Mouse (Mus musculus): ENCODE data around the gene Fgf15. TPM values are rescaled to one million over a fixed set of nuclear protein-coding genes. Genes with fewer than 3 reads are reported as not detected.
A peak's percentile ranks its signal among the peaks of the same experiment; 100 is the strongest.
"Not testable (repeated sequence)": the region's sequence is repeated elsewhere in the genome, so short reads cannot be mapped to it uniquely, and the experiment has no call there.

Gene Fgf15
- polyA plus RNA-seq, 1 experiment from 2014 or later, result 0.42 TPM

GRCm38 (mm10) chr7:144894706-144895105 lies 1.6 kb upstream of the Fgf15 start:
- Histone ChIP-seq H3K27me3 (replicated peaks; ENCODE audit: control insufficient read depth, insufficient read depth, low read length) (peaks cover 56% of the 10 kb centered on the region), H3K4me1 (ENCODE audit: control insufficient read depth, insufficient read depth, low read length) (peaks cover 5% of the 10 kb centered on the region), H3K27ac (replicated peaks; ENCODE audit: low read depth, low read length) (no peak overlapping the region), H3K9me3 (ENCODE audit: control insufficient read depth, low read length) (no peaks in the 10 kb centered on the region), H3K36me3 (ENCODE audit: control insufficient read depth, insufficient read depth, low read length) (no peaks in the 10 kb centered on the region), H3K4me2 (ENCODE audit: low read depth, low read length) (peak overlapping the region; percentile 87), H3K4me3 (ENCODE audit: low read depth, low read length) (no peak overlapping the region; the same call in 1 of the 2 replicates), H3K9ac (ENCODE audit: low read depth, low read length) (no peak overlapping the region)
- ATAC-seq (ENCODE audit: low read depth) (no peak), DNase-seq (ENCODE audit: low spot score) (no peak)
- WGBS, result 11% methylated on average over 4 of the region's 4 CpGs

- H3K9me3 ChIP-seq (ENCODE audit: control insufficient read depth, low read length), result no peaks in the 10 kb centered on the region
Observed at GRCm38 (mm10) chr7:144895305-144896111, 823 bp upstream of the Fgf15 start.

GRCm38 (mm10) chr7:144898506-144898905 lies 2.2 kb downstream of the Fgf15 start:
- Histone ChIP-seq H3K27ac (replicated peaks; ENCODE audit: low read depth, low read length) (no peak overlapping the region), H3K9ac (ENCODE audit: low read depth, low read length) (no peak overlapping the region), H3K4me1 (ENCODE audit: control insufficient read depth, insufficient read depth, low read length) (peaks cover 5% of the 10 kb centered on the region), H3K4me2 (ENCODE audit: low read depth, low read length) (no peak overlapping the region), H3K36me3 (ENCODE audit: control insufficient read depth, insufficient read depth, low read length) (no peaks in the 10 kb centered on the region), H3K4me3 (ENCODE audit: low read depth, low read length) (no peak overlapping the region; the same call in 1 of the 2 replicates), H3K27me3 (replicated peaks; ENCODE audit: control insufficient read depth, insufficient read depth, low read length) (peaks cover 54% of the 10 kb centered on the region), H3K9me3 (ENCODE audit: control insufficient read depth, low read length) (no peaks in the 10 kb centered on the region)
- WGBS, result 38% methylated on average over 6 of the region's 6 CpGs
- no peak for DNase-seq (ENCODE audit: low spot score)
- no peak for ATAC-seq (ENCODE audit: low read depth)

More at GRCm38 (mm10) chr7:144895305-144896111, 823 bp upstream of the Fgf15 start:
- peak overlapping the region; percentile 44 for H3K4me3 ChIP-seq (ENCODE audit: low read depth, low read length)
- peak overlapping the region; percentile 56 for H3K9ac ChIP-seq (ENCODE audit: low read depth, low read length)
- no peak overlapping the region for H3K27ac ChIP-seq (replicated peaks; ENCODE audit: low read depth, low read length)
- H3K36me3 ChIP-seq (ENCODE audit: control insufficient read depth, insufficient read depth, low read length), result no peaks in the 10 kb centered on the region
- DNase-seq (ENCODE audit: low spot score) (peak; percentile 87), ATAC-seq (ENCODE audit: low read depth) (peak; percentile 85)
- H3K27me3 ChIP-seq (replicated peaks; ENCODE audit: control insufficient read depth, insufficient read depth, low read length), result peaks cover 54% of the 10 kb centered on the region
- peaks cover 5% of the 10 kb centered on the region for H3K4me1 ChIP-seq (ENCODE audit: control insufficient read depth, insufficient read depth, low read length)
- peak overlapping the region; percentile 87 for H3K4me2 ChIP-seq (ENCODE audit: low read depth, low read length)
- under 1% methylated on average over 37 of the region's 37 CpGs for WGBS

DNA sequence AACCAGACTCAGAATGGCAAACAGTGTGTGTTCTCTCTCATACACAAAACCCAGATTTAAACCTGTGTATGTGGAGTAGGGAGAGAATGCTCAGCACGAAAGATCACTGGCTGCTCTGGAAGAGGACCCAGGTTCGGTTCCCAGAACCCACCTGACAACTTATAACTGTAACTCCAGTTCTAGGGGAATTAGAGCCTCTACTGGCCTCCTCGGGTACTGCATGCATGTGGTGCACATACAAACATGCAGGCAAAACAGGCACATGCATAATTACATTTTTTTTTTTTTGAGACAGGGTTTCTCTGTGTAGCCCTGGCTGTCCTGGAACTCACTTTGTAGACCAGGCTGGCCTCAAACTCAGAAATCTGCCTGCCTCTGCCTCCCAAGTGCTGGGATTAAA lies 9.2 kb downstream of the Fgf15 start:
- WGBS, result 92% methylated on average over 3 of the region's 3 CpGs
- H3K27ac ChIP-seq (replicated peaks; ENCODE audit: low read depth, low read length), result not testable (repeated sequence)

DNA sequence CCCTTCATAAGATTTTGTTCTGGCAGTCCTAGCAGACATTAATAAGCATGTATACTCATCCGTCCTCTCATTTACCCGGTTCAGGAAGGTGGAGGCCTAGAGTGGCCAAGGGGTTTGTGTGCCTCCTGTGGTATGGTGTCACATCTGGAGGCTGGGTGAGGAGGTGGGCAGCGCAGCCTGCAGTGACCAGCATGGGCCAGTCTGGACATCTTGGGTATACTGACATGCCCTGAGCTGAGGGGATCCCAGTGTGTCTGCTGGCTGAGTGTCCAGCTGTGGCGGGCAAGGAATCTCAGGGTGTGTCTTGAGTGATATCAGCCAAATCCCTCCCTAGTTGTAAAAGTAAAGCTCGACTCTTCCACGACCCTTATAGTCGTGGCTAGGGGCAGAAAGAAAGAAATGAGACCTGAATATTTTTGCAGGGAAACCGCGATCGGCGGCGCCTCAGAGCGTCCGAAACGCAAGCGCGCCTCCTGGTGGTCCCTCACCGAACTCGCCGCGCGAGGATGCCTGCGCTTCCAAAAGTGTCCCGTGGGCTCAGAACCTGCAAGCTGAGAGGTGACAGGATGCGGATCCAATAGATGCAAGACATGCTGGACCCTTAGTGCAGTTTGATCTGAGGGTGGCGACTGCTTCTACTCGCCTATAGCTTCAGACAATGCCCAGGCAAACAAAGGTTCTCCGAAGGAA lies 10.5 kb downstream of the Fgf15 start:
- no peaks in the 10 kb centered on the region; the same call in 1 of the 2 replicates for H3K27me3 ChIP-seq (replicated peaks; ENCODE audit: control insufficient read depth, insufficient read depth, low read length)
- 11% methylated on average over 28 of the region's 28 CpGs for WGBS
- no peak overlapping the region for H3K27ac ChIP-seq (replicated peaks; ENCODE audit: low read depth, low read length)
- no peaks in the 10 kb centered on the region for H3K4me1 ChIP-seq (ENCODE audit: control insufficient read depth, insufficient read depth, low read length)
- DNase-seq (ENCODE audit: low spot score) (peak; percentile 54), ATAC-seq (ENCODE audit: low read depth) (peak; percentile 34)
- H3K9ac ChIP-seq (ENCODE audit: low read depth, low read length), result peak overlapping the region; percentile 40; the same call in 1 of the 2 replicates
- no peaks in the 10 kb centered on the region for H3K36me3 ChIP-seq (ENCODE audit: control insufficient read depth, insufficient read depth, low read length)
- 0 out of 2 replicates have a peak overlapping the region, but pooled peaks have one; percentile 3 for H3K4me3 ChIP-seq (ENCODE audit: low read depth, low read length)
- peak overlapping the region; percentile 44 for H3K4me2 ChIP-seq (ENCODE audit: low read depth, low read length)
- H3K9me3 ChIP-seq (ENCODE audit: control insufficient read depth, low read length), result no peaks in the 10 kb centered on the region

More for the DNA sequence above, 9.2 kb downstream of the Fgf15 start:
- H3K4me2 ChIP-seq (ENCODE audit: low read depth, low read length); ATAC-seq (ENCODE audit: low read depth); H3K36me3 ChIP-seq (ENCODE audit: control insufficient read depth, insufficient read depth, low read length); DNase-seq (ENCODE audit: low spot score); H3K4me3 ChIP-seq (ENCODE audit: low read depth, low read length); H3K4me1 ChIP-seq (ENCODE audit: control insufficient read depth, insufficient read depth, low read length); H3K27me3 ChIP-seq (replicated peaks; ENCODE audit: control insufficient read depth, insufficient read depth, low read length); H3K9ac ChIP-seq (ENCODE audit: low read depth, low read length); H3K9me3 ChIP-seq (ENCODE audit: control insufficient read depth, low read length): not testable (repeated sequence)

DNA sequence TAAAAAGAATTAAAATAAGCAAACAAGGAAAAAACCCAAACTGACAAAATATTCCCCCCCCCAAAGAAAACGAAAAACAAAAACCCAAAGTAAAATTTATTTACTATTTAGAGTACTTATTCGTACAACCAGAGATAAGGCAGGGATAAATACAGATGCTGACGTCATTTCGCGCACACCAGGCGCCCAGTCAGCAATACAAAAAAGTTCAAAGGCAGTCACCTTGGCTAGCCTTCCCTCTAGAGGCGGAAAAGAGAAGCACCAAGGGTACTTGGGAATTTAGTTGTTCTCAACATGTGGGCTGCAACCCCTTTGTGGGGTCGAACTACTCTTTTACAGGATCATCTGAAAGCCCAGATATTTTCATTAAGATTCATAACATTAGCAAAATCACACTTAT lies 11.5 kb downstream of the Fgf15 start:
- Histone ChIP-seq H3K9ac (ENCODE audit: low read depth, low read length) (no peak overlapping the region), H3K4me1 (ENCODE audit: control insufficient read depth, insufficient read depth, low read length) (no peaks in the 10 kb centered on the region), H3K4me3 (ENCODE audit: low read depth, low read length) (no peak overlapping the region), H3K27ac (replicated peaks; ENCODE audit: low read depth, low read length) (no peak overlapping the region), H3K27me3 (replicated peaks; ENCODE audit: control insufficient read depth, insufficient read depth, low read length) (no peaks in the 10 kb centered on the region), H3K9me3 (ENCODE audit: control insufficient read depth, low read length) (no peaks in the 10 kb centered on the region), H3K4me2 (ENCODE audit: low read depth, low read length) (no peak overlapping the region), H3K36me3 (ENCODE audit: control insufficient read depth, insufficient read depth, low read length) (no peaks in the 10 kb centered on the region)
- DNase-seq (ENCODE audit: low spot score) (no peak), ATAC-seq (ENCODE audit: low read depth) (no peak)
- WGBS, result 17% methylated on average over 8 of the region's 8 CpGs

DNA sequence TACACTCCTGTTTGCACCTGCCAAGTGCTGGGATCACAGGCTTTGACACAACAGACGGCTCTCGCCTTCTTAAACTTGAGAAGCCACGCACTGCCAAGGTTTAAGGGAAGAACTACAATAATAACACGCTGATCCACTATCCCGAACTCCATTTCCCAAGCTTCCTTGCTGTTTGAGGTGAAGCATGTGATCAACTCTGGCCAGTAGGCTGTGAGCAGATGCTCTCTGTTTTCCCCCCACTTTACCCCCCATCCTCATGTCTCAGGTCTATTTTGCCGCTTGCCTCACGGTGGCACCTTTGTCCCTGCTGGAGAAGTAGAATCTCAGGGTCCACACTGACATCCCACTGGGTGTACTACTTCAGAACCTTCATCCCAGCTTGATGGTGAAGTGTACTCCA lies 12.4 kb downstream of the Fgf15 start:
- 26% methylated on average over 7 of the region's 7 CpGs for WGBS
- Histone ChIP-seq H3K36me3 (ENCODE audit: control insufficient read depth, insufficient read depth, low read length) (no peaks in the 10 kb centered on the region), H3K4me1 (ENCODE audit: control insufficient read depth, insufficient read depth, low read length) (no peaks in the 10 kb centered on the region), H3K27ac (replicated peaks; ENCODE audit: low read depth, low read length) (no peak overlapping the region), H3K9ac (ENCODE audit: low read depth, low read length) (no peak overlapping the region), H3K4me2 (ENCODE audit: low read depth, low read length) (no peak overlapping the region), H3K9me3 (ENCODE audit: control insufficient read depth, low read length) (no peaks in the 10 kb centered on the region), H3K4me3 (ENCODE audit: low read depth, low read length) (no peak overlapping the region), H3K27me3 (replicated peaks; ENCODE audit: control insufficient read depth, insufficient read depth, low read length) (no peaks in the 10 kb centered on the region)
- peak; percentile 16; the same call in 1 of the 2 replicates for ATAC-seq (ENCODE audit: low read depth)
- no peak for DNase-seq (ENCODE audit: low spot score)

DNA sequence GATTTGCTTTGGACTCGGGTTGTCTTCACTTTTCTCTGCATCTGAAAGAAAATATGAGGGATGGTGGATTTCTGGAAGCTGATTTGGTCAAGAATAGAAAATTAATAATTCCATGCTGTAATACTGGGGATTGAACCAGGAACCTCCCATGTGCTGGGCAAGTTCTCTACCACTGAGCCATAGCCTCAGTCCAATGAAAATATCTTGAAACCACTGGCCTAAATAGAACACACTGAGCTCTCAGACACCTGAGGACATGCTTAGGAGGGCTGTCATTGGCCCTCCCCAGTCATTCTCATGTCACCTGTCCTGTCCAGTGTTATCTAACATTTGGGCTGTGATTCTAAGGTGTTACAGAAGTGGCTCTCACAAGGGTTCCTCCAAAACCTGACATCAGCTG lies 14.8 kb downstream of the Fgf15 start:
- H3K9me3 ChIP-seq (ENCODE audit: control insufficient read depth, low read length), result no peaks in the 10 kb centered on the region
- H3K4me3 ChIP-seq (ENCODE audit: low read depth, low read length), result no peak overlapping the region
- WGBS, result 78% methylated on average over 1 of the region's 1 CpGs
- H3K4me1 ChIP-seq (ENCODE audit: control insufficient read depth, insufficient read depth, low read length), result 0 out of 2 replicates have a peak, but pooled peaks cover 4% of the 10 kb centered on the region
- H3K27me3 ChIP-seq (replicated peaks; ENCODE audit: control insufficient read depth, insufficient read depth, low read length), result no peaks in the 10 kb centered on the region
- H3K4me2 ChIP-seq (ENCODE audit: low read depth, low read length), result no peak overlapping the region
- DNase-seq (ENCODE audit: low spot score) (no peak), ATAC-seq (ENCODE audit: low read depth) (no peak)
- H3K9ac ChIP-seq (ENCODE audit: low read depth, low read length), result no peak overlapping the region
- H3K36me3 ChIP-seq (ENCODE audit: control insufficient read depth, insufficient read depth, low read length), result no peaks in the 10 kb centered on the region
- no peak overlapping the region for H3K27ac ChIP-seq (replicated peaks; ENCODE audit: low read depth, low read length)
